Mouse (Mus musculus) frontal cortex, postnatal 10 days (tissue): Measurements from ENCODE around the gene Nav2.

Experiments
- DNase-seq, 2 experiments: peaks; one replicate each; pipeline ENCODE4 v3.0.0; 2022; ENCODE audit warnings: low spot score in 2 of 2, mixed read lengths in 1 of 2

The Nav2 gene

GRCm38 (mm10) chr7:48934816-48935215, 26.3 kb downstream of the Nav2 start:
- DNase-seq = no peak

- no peak for DNase-seq
These were observed 29.0 kb downstream of the Nav2 start for GRCm38 (mm10) chr7:48937562-48937961.

DNA sequence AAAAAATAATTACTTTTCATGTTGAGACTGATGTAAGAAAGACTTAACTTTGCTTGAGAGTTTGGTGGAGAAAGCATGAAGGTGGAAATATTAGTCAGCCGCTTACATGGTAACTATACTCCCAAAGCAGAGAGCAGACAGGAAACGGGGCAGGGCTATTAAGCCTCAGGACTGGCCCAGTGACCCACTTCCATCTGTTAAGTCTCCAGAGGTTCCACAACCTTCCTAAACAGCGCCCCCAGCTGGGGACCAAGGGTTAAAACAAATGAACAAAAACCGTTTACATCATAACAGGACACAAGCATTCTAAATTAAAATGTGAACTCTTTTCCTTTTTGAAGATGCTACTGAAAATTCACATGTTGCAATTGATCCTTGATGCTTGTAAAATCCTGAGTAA, 29.7 kb downstream of the Nav2 start:
- DNase-seq = no peak

- DNase-seq = no peak
These were observed 40.0 kb downstream of the Nav2 start for GRCm38 (mm10) chr7:48948381-48949108.

DNA sequence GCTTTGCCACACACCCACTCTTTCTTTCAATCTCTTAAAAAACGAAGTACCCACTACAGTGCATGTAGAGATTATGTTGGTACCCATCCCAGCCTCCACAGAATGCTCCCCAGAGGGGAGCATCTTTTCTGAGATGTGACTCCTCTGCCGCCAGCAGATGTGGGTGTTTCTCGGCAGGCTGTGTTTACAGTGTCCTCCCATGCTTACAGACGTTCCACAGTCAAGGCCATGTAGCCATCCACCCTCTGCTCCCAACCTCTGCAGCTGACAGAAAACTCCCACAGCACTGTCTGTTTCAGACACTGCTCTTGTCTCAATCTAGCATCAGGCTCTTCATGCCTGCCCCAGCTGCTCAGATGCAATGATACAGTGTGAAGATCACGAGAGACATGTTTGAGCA, 46.0 kb downstream of the Nav2 start:
- DNase-seq = no peak

- DNase-seq = peak; percentile 84 to 89
These were observed 50.2 kb downstream of the Nav2 start for GRCm38 (mm10) chr7:48958528-48959315.

- DNase-seq = no peak
These were observed 50.8 kb downstream of the Nav2 start for GRCm38 (mm10) chr7:48959316-48959661.

- DNase-seq = peak in 1 of 2 experiments; percentile 27
These were observed 51.6 kb downstream of the Nav2 start for GRCm38 (mm10) chr7:48960152-48960551.

DNA sequence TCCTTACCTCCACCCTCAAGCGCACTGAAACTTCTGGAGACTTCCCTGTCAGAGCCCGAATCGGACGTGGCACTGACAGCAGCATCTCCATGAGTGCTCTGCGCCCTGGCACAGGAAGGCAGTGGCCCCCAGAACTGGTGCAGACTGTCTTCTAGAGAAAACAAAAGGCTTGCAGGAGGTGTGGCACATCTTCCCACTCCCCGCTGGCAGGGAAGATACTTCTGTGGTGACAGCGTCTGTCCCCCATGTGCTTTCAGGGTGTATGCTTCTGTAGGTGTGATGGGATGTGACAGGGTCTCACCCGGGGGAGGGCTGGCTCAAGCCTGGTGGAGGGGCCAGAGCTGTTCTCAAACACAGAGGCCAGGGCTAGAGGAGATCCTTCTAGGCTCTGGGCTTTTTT, 53.0 kb downstream of the Nav2 start:
- DNase-seq = no peak

DNA sequence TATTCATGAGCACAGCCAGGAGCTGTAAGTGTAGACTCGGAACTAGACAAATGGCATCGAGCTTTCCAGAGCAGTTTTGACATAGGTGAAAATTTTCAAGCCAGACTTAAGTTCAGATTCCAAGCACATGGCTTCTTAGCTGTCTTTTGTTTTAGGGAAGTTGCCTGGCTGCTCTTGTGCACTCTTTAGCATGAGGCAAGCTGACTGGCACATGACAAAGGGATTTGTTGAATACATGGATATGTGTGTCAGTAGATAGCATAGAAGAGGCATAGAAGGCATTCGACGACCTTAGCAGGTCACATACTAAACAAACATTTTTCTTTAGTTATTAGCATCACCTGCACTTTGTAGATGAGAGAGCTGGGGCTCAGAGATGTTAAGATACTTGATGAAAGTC, 53.4 kb downstream of the Nav2 start:
- DNase-seq = no peak

GRCm38 (mm10) chr7:48963112-48963511, 54.6 kb downstream of the Nav2 start:
- no peak for DNase-seq

- DNase-seq = no peak
These were observed 55.0 kb downstream of the Nav2 start for GRCm38 (mm10) chr7:48963554-48963953.

- no peak for DNase-seq
These were observed 57.4 kb downstream of the Nav2 start for GRCm38 (mm10) chr7:48965796-48966512.

- DNase-seq = no peak
These were observed 72.5 kb downstream of the Nav2 start for GRCm38 (mm10) chr7:48981013-48981412.

GRCm38 (mm10) chr7:48981814-48982213, 73.3 kb downstream of the Nav2 start:
- DNase-seq = no peak

- DNase-seq = no peak
These were observed 74.1 kb downstream of the Nav2 start for GRCm38 (mm10) chr7:48982573-48982972.

GRCm38 (mm10) chr7:48991911-48992552, 83.5 kb downstream of the Nav2 start:
- DNase-seq = no peak

- no peak for DNase-seq
These were observed 86.7 kb downstream of the Nav2 start for GRCm38 (mm10) chr7:48995171-48995570.

DNA sequence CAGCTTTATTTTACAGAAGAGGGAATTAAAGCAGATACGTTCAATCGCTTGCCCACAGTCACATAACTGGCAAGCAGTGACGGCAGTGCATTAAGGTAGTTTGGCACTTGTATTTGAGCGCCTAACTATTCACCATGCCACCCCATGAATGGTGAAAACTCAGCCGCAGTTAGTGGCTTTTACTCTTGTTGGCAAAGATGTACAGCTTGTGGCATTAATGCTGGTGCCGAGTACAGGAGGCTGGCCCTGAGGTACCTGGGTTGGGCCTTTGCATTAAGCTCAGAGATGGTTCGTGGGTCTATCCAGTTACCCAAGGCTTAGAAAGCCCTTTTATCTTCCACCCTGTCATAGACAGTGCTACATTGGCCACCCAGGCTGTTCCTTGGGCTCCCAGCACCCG, 87.2 kb downstream of the Nav2 start:
- no peak for DNase-seq

DNA sequence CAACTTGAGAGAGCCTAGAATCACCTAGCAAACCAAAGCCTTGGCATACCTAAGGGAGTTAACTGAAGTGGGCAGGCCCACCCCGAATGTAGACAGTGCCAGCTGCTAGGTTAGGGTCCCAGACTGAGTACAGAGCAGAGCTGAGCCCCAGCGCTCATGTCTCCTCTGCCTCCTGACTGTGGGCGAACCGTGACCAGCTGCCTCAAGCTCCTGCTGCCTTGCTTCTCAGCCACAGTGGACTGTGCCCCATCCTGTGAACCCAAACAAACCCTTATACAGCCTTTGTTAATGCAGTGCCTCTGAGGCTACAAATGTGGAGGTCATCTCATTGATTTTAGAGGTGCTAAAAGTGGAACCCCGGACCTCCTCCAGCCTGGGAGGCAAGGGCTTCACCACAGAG, 88.3 kb downstream of the Nav2 start:
- DNase-seq = no peak

GRCm38 (mm10) chr7:48998097-48998496, 89.6 kb downstream of the Nav2 start:
- DNase-seq = peak in 1 of 2 experiments; percentile 20

- no peak for DNase-seq
These were observed 90.1 kb downstream of the Nav2 start for GRCm38 (mm10) chr7:48998595-48998994.
